Mouse (Mus musculus): ENCODE data around the gene Elmo1.

Gene Elmo1

GRCm38 (mm10) chr13:20205007-20205745, 114.8 kb downstream of the Elmo1 start:
- no peak for DNase-seq (ENCODE audit: extremely low read depth, low read depth, low spot score)

- DNase-seq (ENCODE audit: extremely low read depth, low read depth, low spot score): no peak
Measured at GRCm38 (mm10) chr13:20205746-20206145, 115.3 kb downstream of the Elmo1 start.

GRCm38 (mm10) chr13:20207126-20207525, 116.7 kb downstream of the Elmo1 start:
- DNase-seq (ENCODE audit: extremely low read depth, low read depth, low spot score): no peak

GRCm38 (mm10) chr13:20207950-20208642, 117.7 kb downstream of the Elmo1 start:
- DNase-seq (ENCODE audit: extremely low read depth, low read depth, low spot score): no peak

- no peak for DNase-seq (ENCODE audit: extremely low read depth, low read depth, low spot score)
Measured at GRCm38 (mm10) chr13:20208867-20209266, 118.5 kb downstream of the Elmo1 start.

GRCm38 (mm10) chr13:20211780-20212179, 121.4 kb downstream of the Elmo1 start:
- DNase-seq (ENCODE audit: extremely low read depth, low read depth, low spot score): no peak

GRCm38 (mm10) chr13:20212665-20213064, 122.3 kb downstream of the Elmo1 start:
- DNase-seq (ENCODE audit: extremely low read depth, low read depth, low spot score): no peak

- no peak for DNase-seq (ENCODE audit: extremely low read depth, low read depth, low spot score)
Measured at GRCm38 (mm10) chr13:20213861-20214260, 123.5 kb downstream of the Elmo1 start.

GRCm38 (mm10) chr13:20217453-20218090, 127.2 kb downstream of the Elmo1 start:
- no peak for DNase-seq (ENCODE audit: extremely low read depth, low read depth, low spot score)

- DNase-seq (ENCODE audit: extremely low read depth, low read depth, low spot score): no peak
Measured at GRCm38 (mm10) chr13:20218126-20218525, 127.7 kb downstream of the Elmo1 start.

GRCm38 (mm10) chr13:20220414-20220813, 130.0 kb downstream of the Elmo1 start:
- DNase-seq (ENCODE audit: extremely low read depth, low read depth, low spot score): no peak

GRCm38 (mm10) chr13:20227923-20228705, 137.7 kb downstream of the Elmo1 start:
- no peak for DNase-seq (ENCODE audit: extremely low read depth, low read depth, low spot score)

- no peak for DNase-seq (ENCODE audit: extremely low read depth, low read depth, low spot score)
Measured at GRCm38 (mm10) chr13:20231837-20232728, 141.7 kb downstream of the Elmo1 start.

GRCm38 (mm10) chr13:20233707-20234106, 143.3 kb downstream of the Elmo1 start:
- no peak for DNase-seq (ENCODE audit: extremely low read depth, low read depth, low spot score)

- no peak for DNase-seq (ENCODE audit: extremely low read depth, low read depth, low spot score)
Measured at GRCm38 (mm10) chr13:20237615-20238014, 147.2 kb downstream of the Elmo1 start.

GRCm38 (mm10) chr13:20238146-20238545, 147.8 kb downstream of the Elmo1 start:
- no peak for DNase-seq (ENCODE audit: extremely low read depth, low read depth, low spot score)

GRCm38 (mm10) chr13:20238743-20239142, 148.3 kb downstream of the Elmo1 start:
- no peak for DNase-seq (ENCODE audit: extremely low read depth, low read depth, low spot score)

GRCm38 (mm10) chr13:20250069-20250668, 159.8 kb downstream of the Elmo1 start:
- DNase-seq (ENCODE audit: extremely low read depth, low read depth, low spot score): no peak

GRCm38 (mm10) chr13:20254911-20255310, 164.5 kb downstream of the Elmo1 start:
- peak; percentile 5 for DNase-seq (ENCODE audit: extremely low read depth, low read depth, low spot score)

- peak; percentile 14 for DNase-seq (ENCODE audit: extremely low read depth, low read depth, low spot score)
Measured at GRCm38 (mm10) chr13:20255380-20255779, 165.0 kb downstream of the Elmo1 start.

Measured in fat pad, adult 2 months (tissue).